Mouse (Mus musculus): ENCODE data around the gene Thbs4.

GRCm38 (mm10) chr13:92828820-92829219, 34.2 kb upstream of the Thbs4 start:
- TF ChIP-seq ZC3H11A (IDR thresholded peaks at IDR 0.05; ENCODE audit: borderline replicate concordance, low read depth, low read length): no peak
- no peak for TF ChIP-seq HCFC1 (IDR thresholded peaks at IDR 0.05; ENCODE audit: borderline replicate concordance, insufficient read depth, low read length)
- no peak for TF ChIP-seq MAFK (IDR thresholded peaks at IDR 0.05; ENCODE audit: insufficient read depth, low read depth, low read length)
